9 mouse cellular contexts compared by ENCODE assay signal in the genomic region with DNA sequence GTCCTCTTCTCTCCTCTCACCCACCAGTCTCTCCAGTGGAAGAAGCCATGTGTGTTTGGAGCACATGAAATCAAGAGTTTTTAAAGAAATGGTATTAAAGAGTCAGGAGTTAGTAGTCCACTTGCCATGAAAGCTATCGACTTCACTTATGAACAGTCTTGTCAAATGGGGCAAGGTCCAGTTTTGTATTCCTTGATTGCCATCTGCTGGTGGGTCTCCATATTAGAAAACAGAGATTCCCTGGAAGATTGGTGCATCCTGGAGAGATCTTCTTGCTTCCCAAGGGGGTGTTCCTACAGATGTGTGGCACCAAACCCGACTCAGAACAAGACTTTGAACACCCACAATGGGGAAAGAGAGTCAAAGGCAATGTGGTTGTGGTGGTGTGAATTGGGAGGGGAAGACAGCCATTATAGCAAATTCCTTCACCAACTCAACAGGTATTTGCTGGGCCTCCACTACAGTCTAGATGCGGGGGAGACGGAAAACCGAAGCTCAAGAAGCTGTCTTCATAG. TPM values are rescaled to one million over a fixed set of nuclear protein-coding genes. Genes with fewer than 3 reads are reported as not detected.
A peak's percentile ranks its signal among the peaks of the same experiment; 100 is the strongest.
DNase-seq lines count a peak whose midpoint lies in the region; ATAC-seq and TF ChIP-seq lines count a peak whose summit lies in the region.
"Had no signal": no experiment of that assay in that cellular context is flagged by ENCODE, and none has a peak within 500 bp of the region (broad histone marks: within the 10 kb centered on the region; RNA-seq: fewer than 3 reads in every experiment).

No protein-coding gene starts in this region.

- peak; percentile 64 for TF ChIP-seq CTCF in liver, postnatal 0 days (IDR thresholded peaks at IDR 0.05; ENCODE audit: low read depth)

- no peak for ATAC-seq in liver, postnatal 0 days

- no peak overlapping the region for H3K27ac ChIP-seq in liver, postnatal 0 days (ENCODE audit: low read depth)
- H3K27ac ChIP-seq: embryonic facial prominence, embryonic 12.5 days had no signal

- no peak overlapping the region for H3K9ac ChIP-seq in liver, postnatal 0 days (replicated peaks)
- H3K9ac ChIP-seq: embryonic facial prominence, embryonic 12.5 days had no signal

- 60% methylated on average over 5 of the region's 5 CpGs for WGBS in liver, postnatal 0 days (ENCODE audit: insufficient replicate concordance)

- H3K4me1 ChIP-seq in liver, postnatal 0 days (ENCODE audit: insufficient read depth) = no peaks in the 10 kb centered on the region
- H3K4me1 ChIP-seq: embryonic facial prominence, embryonic 12.5 days had no signal

- no peak overlapping the region for H3K4me3 ChIP-seq in liver, postnatal 0 days (ENCODE audit: low read depth, low read length)
- H3K4me3 ChIP-seq: embryonic facial prominence, embryonic 12.5 days had no signal

- no peaks in the 10 kb centered on the region for H3K36me3 ChIP-seq in liver, postnatal 0 days (replicated peaks; ENCODE audit: insufficient read depth, low read length)
- H3K36me3 ChIP-seq: embryonic facial prominence, embryonic 12.5 days had no signal

- no peak overlapping the region for H3K4me2 ChIP-seq in liver, postnatal 0 days (ENCODE audit: low read depth, low read length)
- H3K4me2 ChIP-seq: embryonic facial prominence, embryonic 12.5 days had no signal

- no peak for TF ChIP-seq EP300 in liver, postnatal 0 days (IDR thresholded peaks at IDR 0.05; ENCODE audit: low read depth)

- no peaks in the 10 kb centered on the region for H3K27me3 ChIP-seq in liver, postnatal 0 days (ENCODE audit: insufficient read depth, low read length)
- H3K27me3 ChIP-seq: embryonic facial prominence, embryonic 12.5 days had no signal

- peak; percentile 43 to 89 for DNase-seq in adrenal gland, adult (ENCODE audit: inconsistent age in 2 of 2, low spot score in 1 of 2)
- DNase-seq in adrenal gland, postnatal 4 days (ENCODE audit: low spot score in 2 of 2) = no peak
- DNase-seq in liver, postnatal 0 days = no peak
- DNase-seq in liver = no peak
- DNase-seq in embryo, embryonic 11 days = peak; percentile 62
- peak; percentile 7 for DNase-seq in layer of hippocampus, adult 9-11 months
- peak; percentile 6 for DNase-seq in skeletal muscle tissue, adult 2 months (ENCODE audit: low read depth, low spot score)
- no peak for DNase-seq in spleen, adult 12 weeks (ENCODE audit: low spot score)

- H3K9me3 ChIP-seq in liver, postnatal 0 days (ENCODE audit: low read length) = peaks cover 2% of the 10 kb centered on the region; the same call in 1 of the 2 replicates
- H3K9me3 ChIP-seq: embryonic facial prominence, embryonic 12.5 days had no signal

RNA-seq across cellular contexts. Expression of a gene that starts 26.7 kb away (rescaled TPM):
- 10 to 100 TPM; 57.4 to 60.0 TPM for total RNA-seq in adrenal gland, postnatal 4 days (2021)
- polyA plus RNA-seq in liver, postnatal 0 days (2015; fragmentation: Nextera tagmentation; extraction: Ambion mirVana) = 13.4 and 14.0 TPM in 2 replicates

Comparison
In these comparisons a context has a peak if more than half of its experiments do, and no peak if none do; other contexts are left out.
1. DNase-seq: peak in adrenal gland, adult (2 of 2), embryo, embryonic 11 days (single experiment), layer of hippocampus, adult 9-11 months (single experiment) and skeletal muscle tissue, adult 2 months (single experiment); none in adrenal gland, postnatal 4 days (0 of 2), liver, postnatal 0 days (single experiment), liver (single experiment) and spleen, adult 12 weeks (single experiment).